Mouse (Mus musculus) limb, embryonic 14.5 days (tissue): ENCODE measurements around the gene B4galt1. TPM values are rescaled to one million over a fixed set of nuclear protein-coding genes. Genes with fewer than 3 reads are reported as not detected.

Source experiments
- ATAC-seq: fragments of 200-750 bp; cut with Nextera tagmentation; 2 replicates; pipeline ENCODE4 v1.8.0; 2017; ENCODE audit warnings: low read depth, moderate number of reproducible peaks, moderate TSS enrichment; ENCODE audit not compliant: low FRiP score
- DNase-seq: peaks from one replicate; pipeline ENCODE4 v3.0.0-alpha.2; 2015; ENCODE audit warnings: low spot score
- H3K27ac ChIP-seq: fragments of 300-500 bp; sonication (generic); replicated peaks from 2 replicates; pipeline ENCODE4 v1.5.1; 2014; ENCODE audit warnings: low read depth, mild to moderate bottlenecking, low read length, moderate library complexity, mixed read lengths
- H3K27me3 ChIP-seq: fragments of 300-500 bp; sonication (generic); 2 replicates; pipeline ENCODE4 v1.6.1; 2014; ENCODE audit warnings: low read length, mixed read lengths; ENCODE audit not compliant: control insufficient read depth, insufficient read depth
- H3K36me3 ChIP-seq: fragments of 300-500 bp; sonication (generic); 2 replicates; pipeline ENCODE4 v1.6.1; 2014; ENCODE audit warnings: mild to moderate bottlenecking, low read length, moderate library complexity, mixed read lengths; ENCODE audit not compliant: control insufficient read depth, insufficient read depth
- H3K4me1 ChIP-seq: fragments of 300-500 bp; sonication (generic); 2 replicates; pipeline ENCODE4 v1.6.1; 2014; ENCODE audit warnings: antibody characterized with exemption, low read length, mixed read lengths; ENCODE audit not compliant: control insufficient read depth, insufficient read depth
- H3K4me2 ChIP-seq: fragments of 300-500 bp; sonication (generic); replicated peaks from 2 replicates; pipeline ENCODE4 v1.6.1; 2014; ENCODE audit warnings: low read depth, mild to moderate bottlenecking, low read length, moderate library complexity; ENCODE audit not compliant: severe bottlenecking
- H3K4me3 ChIP-seq: fragments of 300-500 bp; sonication (generic); replicated peaks from 2 replicates; pipeline ENCODE4 v1.5.1; 2014; ENCODE audit warnings: low read length
- H3K9ac ChIP-seq: fragments of 300-500 bp; sonication (generic); 2 replicates; pipeline ENCODE4 v1.6.1; 2014; ENCODE audit warnings: mild to moderate bottlenecking, low read depth, low read length, moderate library complexity; ENCODE audit not compliant: severe bottlenecking
- H3K9me3 ChIP-seq: fragments of 300-500 bp; sonication (generic); 2 replicates; pipeline ENCODE4 v1.6.1; 2016; ENCODE audit warnings: low read length; ENCODE audit not compliant: control insufficient read depth
- POLR2A ChIP-seq: fragments of 200-500 bp; IDR thresholded peaks from 2 replicates; pipeline ENCODE4 v1.8.0; 2012; ENCODE audit warnings: inconsistent platforms, mild to moderate bottlenecking, moderate library complexity, borderline replicate concordance; ENCODE audit not compliant: insufficient read depth, insufficient read length; ENCODE audit errors: extremely low read depth
- WGBS: fragments of 180-500 bp; shearing (Covaris S2); extraction: QIAGEN DNeasy Blood & Tissue Kit; methylation state at CpG from one replicate; pipeline ENCODE4 v1.1.7; 2014; 5-methylcytosine and 5-hydroxymethylcytosine counted together
- polyA plus RNA-seq, 2 experiments: library from polyadenylated mRNA; depleted of rRNA in 1 of 2; stranded (reverse) in 1 of 2; unstranded in 1 of 2; fragments of >200 nt; fragmentation: Nextera tagmentation in 1 of 2; extraction: Ambion mirVana in 1 of 2; gene quantifications; 2 replicates each; pipeline versions ENCODE4 v1.2.1 to v1.2.3; 2012 to 2014

B4galt1 gene
- polyA plus RNA-seq, 2 experiments, result 35.9 to 52.3 TPM

DNA sequence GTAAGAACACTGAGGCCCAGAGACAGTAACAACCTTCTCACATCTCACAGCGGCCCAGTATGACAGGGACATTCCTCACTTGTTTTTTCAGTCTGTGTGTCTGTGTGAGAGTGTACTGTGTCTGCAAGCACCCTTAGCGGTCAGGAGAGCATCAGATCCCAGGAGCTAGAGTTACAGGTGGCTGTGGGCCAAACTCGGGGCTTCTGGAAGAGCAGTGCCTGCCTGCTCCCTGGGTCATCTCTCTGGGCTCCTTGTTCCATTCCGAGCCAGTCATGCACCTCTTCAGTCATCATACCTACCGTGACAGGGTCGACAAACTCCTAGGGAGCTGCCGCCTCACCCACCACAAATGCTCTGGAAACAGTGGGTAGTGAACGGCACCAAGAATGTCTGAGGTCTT, 10.1 kb downstream of the B4galt1 start:
- Histone ChIP-seq H3K27ac (peak overlapping the region; percentile 79), H3K36me3 (no peaks in the 10 kb centered on the region), H3K9me3 (no peaks in the 10 kb centered on the region), H3K4me1 (peaks cover 32% of the 10 kb centered on the region), H3K27me3 (no peaks in the 10 kb centered on the region), H3K4me2 (no peak overlapping the region; the same call in 1 of the 2 replicates), H3K4me3 (no peak overlapping the region), H3K9ac (no peak overlapping the region)
- DNase-seq (no peak), ATAC-seq (no peak)
- 68% methylated on average over 8 of the region's 8 CpGs for WGBS
- no peak for TF ChIP-seq POLR2A

- no peak for ATAC-seq
- Histone ChIP-seq H3K4me3 (no peak overlapping the region), H3K9me3 (no peaks in the 10 kb centered on the region), H3K4me1 (peaks cover 38% of the 10 kb centered on the region), H3K4me2 (no peak overlapping the region), H3K9ac (no peak overlapping the region), H3K27ac (no peak overlapping the region), H3K27me3 (no peaks in the 10 kb centered on the region), H3K36me3 (no peaks in the 10 kb centered on the region)
- TF ChIP-seq POLR2A, result no peak
- DNase-seq, result no peak
- whole genome bisulfite sequencing, result 92% methylated on average over 2 of the region's 2 CpGs
Measured at GRCm38 (mm10) chr4:40840448-40840847, 13.4 kb downstream of the B4galt1 start.

- WGBS, result 81% methylated on average over 12 of the region's 12 CpGs
- no peak for TF ChIP-seq POLR2A
Measured at GRCm38 (mm10) chr4:40839251-40839650, 14.6 kb downstream of the B4galt1 start.

GRCm38 (mm10) chr4:40837451-40838285, 16.1 kb downstream of the B4galt1 start:
- Histone ChIP-seq H3K27ac (peak overlapping the region; percentile 2; the same call in 1 of the 2 replicates), H3K4me1 (peaks cover 12% of the 10 kb centered on the region), H3K36me3 (no peaks in the 10 kb centered on the region), H3K27me3 (no peaks in the 10 kb centered on the region), H3K9me3 (no peaks in the 10 kb centered on the region), H3K9ac (no peak overlapping the region), H3K4me2 (no peak overlapping the region), H3K4me3 (no peak overlapping the region)
- DNase-seq, result peak; percentile 86
- 39% methylated on average over 10 of the region's 10 CpGs for WGBS
- peak; percentile 63; the same call in 1 of the 2 replicates for ATAC-seq
- no peak for TF ChIP-seq POLR2A

More at GRCm38 (mm10) chr4:40839251-40839650, 14.6 kb downstream of the B4galt1 start:
- Histone ChIP-seq H3K36me3 (no peaks in the 10 kb centered on the region), H3K4me3 (no peak overlapping the region), H3K4me1 (peaks cover 26% of the 10 kb centered on the region), H3K9me3 (no peaks in the 10 kb centered on the region), H3K9ac (no peak overlapping the region), H3K4me2 (no peak overlapping the region), H3K27ac (no peak overlapping the region), H3K27me3 (no peaks in the 10 kb centered on the region)
- ATAC-seq (no peak), DNase-seq (no peak)

- H3K4me2 ChIP-seq, result no peak overlapping the region
- 0 out of 2 replicates have a peak overlapping the region, but pooled peaks have one; percentile 2 for H3K27ac ChIP-seq
- H3K36me3 ChIP-seq, result no peaks in the 10 kb centered on the region
- DNase-seq, result no peak
- H3K9me3 ChIP-seq, result no peaks in the 10 kb centered on the region
- H3K4me1 ChIP-seq, result peaks cover 12% of the 10 kb centered on the region
- H3K4me3 ChIP-seq, result no peak overlapping the region
- H3K27me3 ChIP-seq, result no peaks in the 10 kb centered on the region
- peak; percentile 2; the same call in 1 of the 2 replicates for ATAC-seq
- no peak for TF ChIP-seq POLR2A
- no peak overlapping the region for H3K9ac ChIP-seq
- WGBS, result 75% methylated on average over 3 of the region's 3 CpGs
Measured at GRCm38 (mm10) chr4:40837008-40837407, 16.8 kb downstream of the B4galt1 start.
